Mouse (Mus musculus): Measurements from ENCODE around the gene Plcb3. TPM values are rescaled to one million over a fixed set of nuclear protein-coding genes. Genes with fewer than 3 reads are reported as not detected.
A peak's percentile ranks its signal among the peaks of the same experiment; 100 is the strongest.

The Plcb3 gene
- total RNA-seq, 2 experiments from 2014 or later, result 9.8 to 10.4 TPM

DNA sequence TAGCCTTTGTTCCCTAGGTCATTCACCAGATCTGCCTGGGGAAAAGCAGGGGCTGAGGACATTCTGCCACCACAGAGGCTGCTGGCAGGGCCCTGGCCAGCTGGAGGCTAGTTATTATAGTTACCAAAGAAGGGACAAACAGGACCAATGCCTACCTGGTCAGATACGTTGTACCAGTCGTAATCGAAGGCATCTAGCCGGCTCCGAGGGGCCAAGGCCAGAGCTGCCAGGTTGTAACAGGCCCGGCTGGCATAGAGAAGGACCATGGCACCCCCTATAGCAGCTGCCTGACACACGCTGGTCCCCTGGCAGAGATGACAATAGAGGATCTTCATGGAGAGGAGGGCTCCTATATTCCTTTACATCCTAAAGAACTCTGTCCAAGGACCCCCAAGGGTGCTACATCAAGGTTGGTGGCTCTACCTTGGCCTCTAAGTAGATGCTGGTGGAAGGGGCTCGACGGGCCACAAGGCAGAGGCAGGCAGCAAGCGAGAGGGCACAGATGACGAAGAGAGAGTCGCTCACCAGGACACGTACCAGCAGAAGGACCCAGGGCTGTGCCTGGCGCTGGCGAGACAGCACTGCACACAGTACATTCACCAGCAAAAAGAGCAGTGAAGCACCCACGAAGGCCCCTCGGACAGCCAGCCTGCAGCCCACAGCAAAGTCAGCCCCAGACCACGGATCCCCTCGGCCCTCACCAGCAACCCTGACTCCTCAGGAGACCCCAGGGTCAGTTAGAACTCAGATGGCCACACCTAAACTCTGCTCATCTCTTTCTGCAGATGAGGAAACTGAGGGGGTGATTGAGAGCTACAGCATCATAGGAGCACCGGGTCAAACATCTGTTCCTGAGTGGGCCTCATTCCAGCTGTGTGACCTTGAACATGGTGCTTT is 36.9 kb downstream of the Plcb3 start:
- DNase-seq, result no peak

DNA sequence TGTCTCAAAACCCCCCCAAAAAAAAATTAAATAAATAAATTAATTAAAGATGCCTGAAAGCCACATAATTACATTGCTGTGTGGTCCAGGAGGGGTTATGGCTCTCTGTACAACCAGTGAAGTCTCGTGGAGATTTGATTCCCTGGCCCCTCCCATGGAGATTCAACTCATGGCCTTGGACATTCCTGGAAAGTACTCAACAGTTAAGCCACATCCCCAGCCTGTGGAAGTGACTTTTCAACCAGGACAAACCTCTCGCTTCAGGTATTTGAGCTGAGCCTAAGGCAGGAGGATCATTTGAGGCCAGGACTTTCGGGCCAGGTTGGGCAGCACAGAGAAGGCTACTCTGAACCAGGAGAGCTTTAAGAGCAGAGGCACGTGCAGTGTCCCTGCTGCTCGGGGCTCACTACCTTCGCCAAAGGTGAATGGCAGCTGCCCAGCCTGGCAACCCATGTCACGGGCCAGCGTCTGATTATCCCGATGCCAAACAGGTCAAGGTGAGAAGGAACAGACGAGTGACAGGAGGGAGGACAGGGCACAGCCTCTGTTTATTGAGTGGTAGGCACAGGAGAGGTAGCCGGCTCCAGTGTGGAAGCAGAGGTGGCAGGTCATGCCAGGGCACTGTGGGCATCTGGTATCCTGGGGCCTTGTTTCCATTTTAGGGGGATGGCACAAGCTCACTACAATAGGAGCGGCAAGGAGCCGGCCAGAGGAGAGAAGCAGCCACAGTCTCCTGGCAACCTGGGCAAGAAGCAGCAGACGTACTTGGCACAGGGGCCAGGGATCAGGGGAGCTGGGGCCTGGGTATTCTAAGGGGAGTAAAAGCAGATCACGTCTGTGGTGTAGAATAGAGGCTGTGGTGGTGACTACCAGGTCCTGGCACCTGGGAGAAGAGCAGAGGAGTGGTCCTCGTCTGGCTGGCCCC is 38.5 kb downstream of the Plcb3 start:
- DNase-seq, result no peak

DNA sequence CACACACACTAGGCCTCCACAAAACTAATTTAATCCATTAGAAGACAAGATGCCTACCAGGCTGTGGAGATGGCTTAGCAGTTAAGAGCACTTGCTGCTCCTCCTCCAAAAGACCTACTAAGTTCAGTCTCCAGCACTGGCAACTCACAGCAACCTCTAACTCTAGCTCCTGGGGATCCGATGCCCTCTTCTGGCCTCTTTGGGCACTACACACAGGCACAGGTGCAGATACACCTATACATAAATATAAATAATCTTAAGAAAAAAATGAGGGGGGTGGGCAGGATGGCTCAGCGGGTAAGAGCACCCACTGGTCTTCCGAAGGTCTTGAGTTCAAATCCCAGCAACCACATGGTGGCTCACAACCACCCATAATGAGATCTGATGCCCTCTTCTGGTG is 40.0 kb downstream of the Plcb3 start:
- DNase-seq, result no peak

DNA sequence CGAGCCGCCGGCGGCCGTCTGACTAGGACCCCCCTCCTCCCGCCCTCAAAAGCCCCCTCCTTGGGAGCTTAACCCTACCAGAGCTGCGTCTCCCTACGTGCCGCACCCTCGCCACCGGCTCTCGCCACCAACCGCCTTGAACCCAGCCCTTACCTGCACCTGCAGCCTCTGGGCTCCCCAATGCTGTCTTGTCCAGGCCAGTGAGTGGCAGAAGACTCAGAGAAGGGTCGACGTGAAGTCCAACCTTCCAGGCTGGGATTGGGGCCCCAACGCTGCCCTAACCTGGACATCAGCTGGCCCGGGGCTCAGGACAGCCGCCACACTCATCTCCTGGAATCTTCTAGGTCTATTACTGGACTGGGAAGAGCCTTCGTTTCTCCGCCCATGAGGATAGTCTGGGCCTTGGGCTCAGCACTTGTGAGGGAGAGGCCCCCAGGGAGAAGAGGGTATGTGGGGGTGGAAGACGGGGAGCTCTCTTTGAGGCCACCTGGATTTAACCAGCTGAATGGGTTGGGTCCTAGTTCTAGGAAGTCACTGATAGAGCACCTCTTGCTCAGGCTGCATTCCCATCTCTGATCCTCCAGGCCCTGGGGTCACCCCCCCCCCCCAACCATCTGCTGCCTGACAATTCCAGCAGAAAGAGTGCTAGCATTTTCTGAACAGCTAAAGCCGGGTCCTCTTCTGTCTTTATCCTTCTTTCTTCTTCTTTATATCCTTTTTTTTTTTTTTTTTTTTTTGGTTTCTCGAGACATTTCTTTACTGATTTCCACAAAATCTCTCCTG is 41.9 kb downstream of the Plcb3 start, which contains the start of gene Kcnk4:
Gene Kcnk4 (minus strand): TSS at position 321 of the 783 bp plus-strand sequence.
- DNase-seq, result no peak

DNA sequence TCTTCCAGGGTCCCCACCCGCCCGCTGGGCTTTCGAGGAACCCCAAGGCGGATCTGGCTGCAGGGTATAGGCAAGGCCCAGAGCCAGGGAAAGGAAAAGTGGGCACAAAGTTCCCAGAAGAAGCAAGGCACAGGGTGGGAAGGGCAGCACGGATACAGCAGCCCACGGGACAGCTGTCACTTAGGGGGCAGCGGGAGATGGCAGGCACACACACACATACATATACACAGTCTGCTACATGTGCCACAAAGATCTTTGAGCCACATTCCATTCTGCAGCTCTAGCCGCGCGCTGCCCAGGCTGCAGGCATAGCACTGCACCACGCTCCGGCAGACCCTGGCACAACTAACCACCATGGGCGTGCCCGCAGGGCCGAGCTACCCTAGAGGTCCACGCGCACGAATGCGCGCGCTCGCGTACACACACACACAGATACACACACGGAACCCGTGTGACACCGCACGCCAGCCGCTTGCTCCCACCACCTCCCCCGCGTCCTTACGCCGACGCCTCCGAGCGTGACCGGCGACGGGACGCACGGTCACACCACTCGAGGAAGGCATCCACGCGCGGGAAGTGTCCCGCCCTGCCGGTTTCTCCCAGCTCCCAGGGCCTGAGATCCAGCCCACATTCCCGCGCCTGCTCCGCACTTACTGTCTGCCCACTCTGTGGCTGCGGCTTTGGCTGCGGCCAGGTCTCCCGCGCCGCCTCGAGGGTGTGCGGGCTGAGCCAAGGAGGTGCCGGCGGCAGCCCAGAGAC is 42.7 kb downstream of the Plcb3 start:
- no peak for DNase-seq

DNA sequence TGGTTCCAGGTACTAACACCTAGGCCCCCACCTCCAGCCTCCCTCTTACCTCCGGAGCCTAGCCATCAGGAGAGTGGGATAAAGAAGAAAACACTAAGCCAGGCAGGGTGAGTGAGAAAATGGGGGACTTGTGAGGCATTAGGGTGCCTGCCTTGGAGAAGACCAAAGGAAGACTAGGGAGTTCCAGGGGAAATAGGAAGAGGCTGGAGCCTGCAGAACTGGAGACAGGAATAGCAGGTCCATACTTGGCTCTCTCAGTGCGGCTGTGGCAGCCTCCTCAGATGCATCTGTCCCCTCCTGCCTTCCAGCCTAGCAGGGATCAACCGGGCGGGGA is 43.2 kb downstream of the Plcb3 start:
- no peak for DNase-seq

DNA sequence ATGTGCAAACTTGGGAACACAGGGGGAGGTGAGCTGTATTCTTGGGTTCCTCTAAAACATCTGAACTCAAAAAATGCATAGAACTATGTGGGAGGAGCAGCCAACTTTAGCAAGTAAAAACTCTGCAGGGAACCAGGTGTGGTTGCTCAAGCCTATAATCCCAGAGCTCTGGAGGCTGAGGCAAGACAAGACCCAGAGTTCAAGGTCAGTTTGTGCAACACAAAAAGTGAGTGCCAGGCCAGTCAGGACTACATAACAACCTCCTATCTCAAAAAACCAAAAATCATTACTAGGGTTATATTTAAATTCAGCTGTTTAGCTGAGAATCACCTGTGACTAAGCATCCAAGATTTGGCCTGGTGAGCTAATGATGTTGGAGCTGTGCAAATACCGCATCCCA is 44.3 kb downstream of the Plcb3 start:
- DNase-seq, result no peak

DNA sequence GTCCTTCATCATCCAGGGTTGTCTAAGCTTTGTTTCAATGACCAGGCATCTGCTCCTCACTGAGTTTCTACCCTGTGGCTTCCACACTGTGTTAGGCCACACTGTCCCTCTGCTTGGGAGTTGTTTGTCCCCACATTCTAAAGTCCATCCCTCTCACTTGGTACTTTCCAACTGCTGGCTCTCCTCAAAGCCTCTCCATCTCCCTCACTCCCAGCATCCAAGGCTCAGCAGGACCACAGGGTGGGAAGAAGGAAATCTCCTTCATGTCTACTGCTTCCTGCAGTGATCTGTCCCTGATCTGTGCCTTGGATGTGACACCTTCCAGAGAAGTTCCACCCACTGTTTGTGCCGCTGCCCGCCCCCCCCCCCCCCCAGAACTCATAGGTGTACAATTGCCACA is 45.3 kb downstream of the Plcb3 start:
- DNase-seq, result no peak

DNA sequence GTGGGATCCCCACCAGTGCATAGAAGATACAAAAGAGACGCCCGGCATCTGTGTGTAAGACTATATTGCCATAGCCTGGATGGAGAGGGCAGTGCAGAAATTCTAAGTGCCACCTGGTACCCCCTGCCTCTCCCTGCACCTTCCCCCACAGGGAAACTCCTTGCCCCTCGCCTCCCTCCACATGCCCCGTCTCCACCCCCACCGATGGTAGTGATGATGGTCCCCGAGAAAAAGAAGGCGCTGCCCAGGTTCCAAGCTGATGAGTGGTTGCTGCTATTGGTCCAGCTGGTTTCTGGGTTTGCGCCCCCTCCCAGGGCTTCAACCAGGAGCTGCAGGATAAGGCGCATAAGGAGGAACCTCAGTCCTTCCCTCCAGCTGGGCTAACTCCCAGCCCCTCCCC is 48.2 kb downstream of the Plcb3 start:
- no peak for DNase-seq

DNA sequence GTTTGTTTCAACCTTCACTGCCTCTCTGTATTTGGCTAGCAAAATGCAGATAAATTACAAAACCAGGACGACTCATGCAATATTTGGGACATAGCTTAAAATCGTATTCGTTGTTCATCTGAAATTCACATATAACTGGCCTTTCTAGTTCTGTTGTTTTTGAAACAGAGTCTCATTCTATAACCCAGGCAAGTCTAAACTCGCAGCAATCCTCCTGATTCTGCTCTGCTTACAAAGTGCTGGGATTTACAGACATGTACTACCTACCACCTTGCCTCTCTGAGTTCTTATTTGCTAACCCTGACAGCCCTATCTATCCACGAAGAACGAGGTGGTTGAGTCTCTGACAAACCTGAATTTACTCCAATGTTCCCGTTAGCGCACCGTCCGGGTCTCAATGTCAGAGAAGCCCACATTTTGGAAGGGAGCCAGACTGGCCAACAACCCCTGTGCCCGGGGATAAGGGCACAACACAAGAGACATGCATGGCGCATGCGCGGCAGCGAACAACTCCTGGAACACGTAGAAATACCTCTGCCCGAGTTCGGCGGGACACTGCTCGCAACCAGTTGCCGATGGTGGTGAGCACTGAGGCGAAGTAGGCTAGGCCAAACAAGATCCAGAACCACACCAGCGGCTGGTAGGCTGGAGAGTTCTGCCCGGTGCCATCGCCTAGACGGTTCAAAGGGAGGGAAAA is 49.6 kb downstream of the Plcb3 start:
- DNase-seq, result no peak

DNA sequence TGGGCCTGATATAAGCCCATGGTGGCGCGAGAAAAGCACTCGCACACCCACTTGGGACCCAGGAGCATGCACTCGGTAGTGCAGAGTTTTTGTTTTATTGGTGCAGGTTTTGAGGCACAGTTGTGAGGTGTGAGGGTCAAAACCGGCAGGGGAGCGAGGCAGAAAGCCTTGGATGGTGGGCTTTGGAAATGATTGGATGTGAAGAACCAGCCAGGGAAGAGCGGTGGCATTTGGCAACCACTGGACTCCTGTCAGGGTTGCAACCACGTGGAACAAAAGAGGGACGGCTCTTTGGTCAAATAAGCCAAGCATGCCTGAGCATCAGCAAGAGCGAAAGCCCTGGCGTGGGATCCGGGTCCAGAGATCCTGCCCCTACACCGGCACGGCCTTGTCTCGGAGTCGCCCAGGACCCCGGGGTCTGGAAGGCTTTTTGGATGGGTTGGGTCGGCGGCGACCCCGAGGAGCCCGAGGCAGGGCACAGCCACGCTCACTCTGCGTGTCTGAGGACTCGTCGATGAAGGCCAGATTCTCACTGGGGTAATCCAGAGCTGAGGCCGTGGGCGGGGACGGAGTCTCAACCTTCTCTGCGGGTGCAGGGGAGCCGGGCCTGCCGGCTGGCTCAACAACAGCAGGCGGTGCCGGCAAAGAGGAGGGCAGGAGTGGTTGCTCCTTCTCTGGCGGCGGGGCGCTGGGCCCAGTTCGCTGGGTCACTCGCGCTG is 50.5 kb downstream of the Plcb3 start:
- DNase-seq, result no peak

DNA sequence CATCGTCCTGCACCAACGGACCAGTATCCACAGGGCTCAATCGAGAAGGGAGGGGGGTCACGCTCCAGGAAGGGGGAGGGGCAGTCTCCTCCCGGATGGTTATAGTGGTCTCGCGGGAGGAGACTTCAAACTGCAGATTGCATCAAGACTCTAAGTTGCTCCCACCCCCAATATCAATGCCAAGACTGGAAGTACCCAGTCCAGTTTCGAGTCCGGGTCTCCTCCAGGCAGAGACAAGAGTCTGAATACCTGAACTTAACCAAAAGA is 51.0 kb downstream of the Plcb3 start, which contains the start of gene Catsperz:
Gene Catsperz (minus strand): TSS at position 74 of the 267 bp plus-strand sequence.
- DNase-seq, result no peak

DNA sequence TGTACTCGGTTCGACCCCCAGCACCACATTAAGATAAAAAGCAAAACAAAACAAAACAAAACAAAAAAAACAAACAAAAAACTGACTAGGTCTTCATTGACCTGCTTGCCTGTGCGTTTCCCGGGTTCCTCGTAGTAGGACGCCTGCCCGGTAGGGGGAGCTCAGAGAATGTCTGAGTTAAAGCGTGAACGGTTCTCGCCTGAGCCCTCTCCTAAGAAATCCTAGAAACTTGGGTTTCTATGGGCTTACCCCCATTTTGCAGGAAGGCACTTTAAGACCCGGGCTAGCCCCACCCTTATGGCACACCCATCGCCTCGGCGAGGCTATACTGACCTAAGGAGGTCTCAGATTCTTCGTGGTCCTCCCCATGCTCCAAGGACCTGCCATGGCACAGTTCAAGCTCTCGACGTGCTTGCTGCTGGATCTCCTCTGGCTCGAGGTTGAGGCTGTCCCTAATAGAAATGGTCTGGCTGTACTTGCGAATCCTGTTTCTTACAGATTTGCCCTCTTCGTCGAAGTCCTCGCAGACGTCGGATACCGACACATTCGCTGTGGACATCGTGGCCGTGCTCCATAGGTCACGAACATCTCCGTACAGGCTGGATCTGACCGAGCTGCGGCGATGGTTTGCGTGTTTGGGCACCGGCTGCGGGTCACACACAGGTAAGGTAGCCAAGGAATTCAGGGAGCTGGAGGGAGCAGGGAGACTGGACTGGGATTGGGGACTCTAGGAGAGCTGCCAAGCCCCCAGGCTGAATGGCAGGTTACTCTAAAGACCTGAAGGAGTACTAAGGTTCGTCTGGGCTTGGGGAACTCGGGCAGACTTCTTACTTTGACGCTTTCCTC is 51.6 kb downstream of the Plcb3 start:
- peak; percentile 73 for DNase-seq

DNA sequence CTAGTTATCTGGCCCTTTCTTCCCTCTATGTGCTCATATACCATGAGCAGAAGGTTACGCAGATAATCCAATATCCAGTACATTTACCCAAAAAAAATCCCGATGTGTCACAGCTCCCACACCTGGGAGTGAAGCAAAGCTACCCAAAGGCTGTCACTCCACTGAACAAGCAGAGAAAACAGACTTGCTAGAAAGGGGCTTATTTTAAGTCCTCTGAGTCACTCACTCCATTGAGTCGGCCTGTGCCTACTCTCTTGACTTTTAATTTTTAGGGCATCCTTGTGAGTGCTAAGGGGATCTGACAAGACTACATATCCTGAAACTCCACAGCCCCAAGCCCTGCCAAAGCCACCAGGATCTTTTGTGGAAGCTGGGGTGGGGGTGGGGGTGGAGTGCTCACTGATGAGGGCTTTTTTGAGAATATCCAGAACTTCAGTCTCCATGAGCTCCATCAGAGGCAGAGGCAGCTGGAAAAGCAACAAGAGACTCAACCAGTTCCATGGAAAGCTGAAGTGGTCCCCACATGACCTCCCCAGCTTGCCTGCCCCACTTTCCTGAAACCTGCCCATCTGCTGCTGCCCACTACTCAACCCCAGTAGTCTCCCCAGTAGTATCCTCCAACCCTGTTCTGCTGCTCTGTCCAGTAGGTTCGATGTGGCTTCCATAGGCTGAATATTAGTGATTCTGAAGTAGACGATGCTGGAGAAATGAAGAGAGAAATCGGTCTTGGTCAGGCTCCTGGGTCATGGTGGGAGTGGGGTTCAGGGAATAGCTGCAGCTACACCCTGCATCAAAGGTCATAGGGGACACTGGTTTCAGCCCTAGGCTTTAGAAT is 53.2 kb downstream of the Plcb3 start:
- DNase-seq, result no peak

DNA sequence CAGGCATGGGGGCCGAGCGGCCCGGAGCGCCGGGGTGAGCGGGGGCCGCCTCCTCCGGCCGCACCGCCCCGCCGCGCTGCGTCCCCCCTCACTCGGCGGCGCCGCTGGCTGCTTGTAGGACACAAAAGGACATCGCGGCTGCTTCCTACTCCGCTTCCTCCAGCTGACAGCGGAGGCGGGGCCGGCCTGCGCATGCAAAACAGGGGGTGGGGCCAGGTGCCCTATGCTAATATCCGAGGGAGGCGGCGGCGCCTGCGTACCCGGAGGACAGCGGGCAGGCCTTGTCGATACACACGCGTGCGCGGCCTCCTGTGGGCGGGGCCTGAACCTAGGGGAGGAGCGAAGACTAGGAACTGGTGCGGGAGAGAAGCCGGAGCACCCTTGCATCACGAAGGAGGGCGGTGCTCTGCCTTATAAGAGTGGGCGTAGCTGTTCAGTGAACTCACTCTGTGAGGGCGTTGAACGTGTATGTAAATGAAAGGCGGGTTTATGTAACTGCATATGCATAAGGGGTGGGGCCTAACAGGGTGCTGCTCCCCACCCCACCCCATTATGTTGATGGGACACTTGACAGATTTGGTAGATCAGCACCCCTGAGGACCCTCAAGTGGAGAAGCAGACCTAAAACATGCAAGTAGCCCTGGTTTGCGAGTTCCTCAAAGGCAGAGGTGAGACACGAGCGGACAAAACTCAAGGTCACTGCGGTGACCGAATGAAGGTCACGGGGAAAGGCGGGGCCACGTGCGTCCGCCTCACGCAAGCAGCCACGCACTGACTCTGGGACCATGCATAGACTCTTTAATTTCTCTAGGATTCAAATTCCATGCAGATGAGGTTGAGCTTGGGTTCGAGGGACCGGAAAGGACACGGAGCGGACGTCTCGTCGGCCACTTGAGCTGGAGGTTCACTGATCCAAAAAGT is 54.4 kb downstream of the Plcb3 start, which contains the start of gene Esrra:
Gene Esrra (minus strand): TSS at position 167 of the 921 bp plus-strand sequence.
- DNase-seq, result peak; percentile 100

DNA sequence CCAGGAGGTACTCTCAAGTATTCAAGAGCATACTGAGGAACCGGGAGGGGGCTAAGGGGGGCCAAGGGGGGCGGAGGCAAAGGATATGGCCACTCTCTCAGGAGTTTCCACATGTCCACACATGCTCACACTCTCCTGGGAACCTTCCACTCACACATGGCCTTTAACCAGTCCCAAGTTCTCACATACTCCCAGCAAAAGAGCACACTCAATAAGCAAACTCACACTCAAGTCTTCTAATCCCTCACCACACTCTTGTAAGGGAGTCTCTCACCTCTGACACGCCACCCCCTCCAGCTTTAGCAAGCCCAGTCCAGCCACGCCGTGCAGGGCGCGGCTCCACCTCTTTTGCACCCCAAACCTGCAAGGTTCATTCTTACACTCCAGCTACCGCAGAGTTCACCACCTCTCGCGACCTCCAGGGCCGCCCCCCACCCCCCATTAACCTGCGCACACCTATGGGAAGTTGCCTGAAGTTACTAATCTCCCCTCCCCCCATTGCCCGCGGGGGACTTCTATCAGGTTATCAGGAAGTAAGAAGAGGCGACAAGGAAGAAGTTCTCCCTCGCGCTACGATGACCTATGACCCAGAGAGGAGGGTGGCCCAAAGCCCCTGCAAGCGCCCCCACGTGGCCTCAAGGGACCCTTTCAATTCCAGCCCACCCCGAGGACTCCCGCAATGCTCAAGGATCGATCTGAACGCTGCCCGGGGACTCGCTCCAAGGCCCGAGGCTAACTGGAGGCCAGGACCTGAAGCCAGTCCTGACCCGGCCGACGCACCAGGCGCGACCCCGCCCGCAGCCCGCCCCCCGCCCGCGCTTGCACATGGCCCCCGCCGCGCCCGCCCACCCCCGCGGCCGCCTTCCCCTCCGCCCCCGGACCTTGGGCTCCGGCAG is 55.3 kb downstream of the Plcb3 start:
- peak; percentile 64 for DNase-seq

Measured in gastrocnemius, postnatal 25 days (tissue).